Mouse (Mus musculus) lung, embryonic 15.5 days (tissue): ENCODE data around the gene Adm2. TPM values are rescaled to one million over a fixed set of nuclear protein-coding genes. Genes with fewer than 3 reads are reported as not detected.

Source experiments
- ATAC-seq: fragments of 200-750 bp; cut with Nextera tagmentation; 2 replicates; pipeline ENCODE4 v1.8.0; 2017; ENCODE audit warnings: moderate number of reproducible peaks, borderline replicate concordance; ENCODE audit not compliant: low FRiP score, low TSS enrichment; ENCODE audit errors: extremely low read depth
- H3K27ac ChIP-seq: fragments of 300-500 bp; sonication (generic); 2 replicates; pipeline ENCODE4 v1.5.1; 2015; ENCODE audit warnings: moderate library complexity, mild to moderate bottlenecking, inconsistent platforms
- H3K27me3 ChIP-seq: fragments of 300-500 bp; sonication (generic); 2 replicates; pipeline ENCODE4 v1.6.1; 2015; ENCODE audit warnings: inconsistent platforms
- H3K36me3 ChIP-seq: fragments of 300-500 bp; sonication (generic); 2 replicates; pipeline ENCODE4 v1.6.1; 2015; ENCODE audit warnings: inconsistent platforms
- H3K4me1 ChIP-seq: fragments of 300-500 bp; sonication (generic); 2 replicates; pipeline ENCODE4 v1.6.1; 2015; ENCODE audit warnings: inconsistent platforms
- H3K4me2 ChIP-seq: fragments of 300-500 bp; sonication (generic); 2 replicates; pipeline ENCODE4 v1.6.1; 2015; ENCODE audit warnings: inconsistent platforms, mild to moderate bottlenecking, moderate library complexity
- H3K4me3 ChIP-seq: fragments of 300-500 bp; sonication (generic); 2 replicates; pipeline ENCODE4 v1.5.1; 2015; ENCODE audit warnings: mild to moderate bottlenecking, inconsistent platforms
- H3K9ac ChIP-seq: fragments of 300-500 bp; sonication (generic); 2 replicates; pipeline ENCODE4 v1.6.1; 2015; ENCODE audit warnings: inconsistent platforms
- H3K9me3 ChIP-seq: fragments of 300-500 bp; sonication (generic); 2 replicates; pipeline ENCODE4 v1.6.1; 2016; ENCODE audit warnings: inconsistent platforms
- WGBS: fragments of 180-500 bp; shearing (Covaris S2); methylation state at CpG from one replicate; pipeline ENCODE4 v1.1.7; 2015; 5-methylcytosine and 5-hydroxymethylcytosine counted together
- polyA plus RNA-seq: library from polyadenylated mRNA; unstranded; fragments of >200 nt; fragmentation: Nextera tagmentation; extraction: Ambion mirVana; gene quantifications from 2 replicates; pipeline ENCODE4 v1.2.1, GENCODE M21; 2015

The Adm2 gene
- polyA plus RNA-seq, 1 experiment from 2014 or later = 0.45 TPM

DNA sequence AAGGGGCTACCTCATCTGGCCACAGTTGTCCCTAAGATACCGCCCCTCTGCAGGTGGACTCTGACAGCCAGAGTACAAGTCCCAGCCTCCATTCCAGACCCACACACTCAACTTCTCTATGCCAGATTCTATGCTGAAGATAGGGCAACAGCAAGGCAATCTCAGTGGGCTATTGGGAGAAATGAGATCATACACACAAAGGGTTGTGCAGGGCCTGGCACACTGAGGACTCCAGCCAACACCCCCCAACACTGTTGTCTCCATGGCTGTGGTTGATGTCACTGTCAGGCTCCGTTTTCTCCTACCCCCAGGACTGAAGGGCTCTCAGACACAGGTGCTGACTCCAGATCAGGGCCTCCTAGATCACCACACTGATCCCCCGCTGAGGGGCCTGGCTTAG lies 8.4 kb upstream of the Adm2 start:
- H3K9ac ChIP-seq = peak overlapping the region; percentile 94
- H3K4me3 ChIP-seq = peak overlapping the region; percentile 99
- peak overlapping the region; percentile 65 for H3K4me2 ChIP-seq
- H3K27me3 ChIP-seq = no peaks in the 10 kb centered on the region
- H3K4me1 ChIP-seq = peaks cover 27% of the 10 kb centered on the region
- no peak; the same call in 1 of the 2 replicates for ATAC-seq
- WGBS = 36% methylated on average over 3 of the region's 3 CpGs
- H3K27ac ChIP-seq = no peak overlapping the region
- H3K9me3 ChIP-seq = no peaks in the 10 kb centered on the region
- H3K36me3 ChIP-seq = no peaks in the 10 kb centered on the region

DNA sequence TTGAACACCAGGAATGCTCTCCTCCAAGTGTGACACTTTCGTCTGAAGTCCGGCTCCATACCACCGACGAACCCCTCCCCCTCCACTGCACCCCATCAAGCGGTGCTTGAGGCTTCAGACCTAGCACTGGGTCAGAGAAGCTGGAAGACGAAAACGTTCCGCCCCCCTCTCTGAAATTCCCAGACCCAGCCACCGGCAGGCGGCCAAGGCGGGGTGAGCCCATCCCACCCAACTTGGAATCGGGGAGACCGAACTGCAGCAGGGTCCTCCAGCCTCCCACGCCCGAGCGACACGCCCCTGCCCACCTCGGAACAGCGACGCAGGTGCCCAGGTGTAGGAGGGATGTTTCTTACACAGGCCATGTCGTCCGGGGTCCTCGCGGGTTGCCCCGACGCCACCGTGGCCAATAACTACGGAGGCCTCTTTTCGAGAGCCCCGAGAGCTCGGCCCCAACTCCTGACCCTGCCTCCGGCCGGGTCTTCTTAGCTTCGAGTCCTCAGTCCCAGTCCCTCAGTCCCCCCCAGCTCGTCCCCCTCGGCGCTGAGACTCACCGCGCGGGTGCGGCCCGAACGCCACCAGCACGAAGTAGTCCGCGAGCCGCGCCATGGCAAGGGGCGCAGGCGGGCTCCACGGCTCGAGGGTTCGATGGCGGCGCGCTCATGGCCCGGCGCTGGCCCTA lies 7.9 kb upstream of the Adm2 start:
- peak; percentile 39 for ATAC-seq
- Histone ChIP-seq H3K9me3 (no peaks in the 10 kb centered on the region), H3K27ac (peak overlapping the region; percentile 42; the same call in 1 of the 2 replicates), H3K36me3 (no peaks in the 10 kb centered on the region), H3K4me2 (peak overlapping the region; percentile 65), H3K9ac (peak overlapping the region; percentile 94), H3K4me1 (peaks cover 27% of the 10 kb centered on the region), H3K4me3 (peak overlapping the region; percentile 99), H3K27me3 (no peaks in the 10 kb centered on the region)
- WGBS = under 1% methylated on average over 58 of the region's 58 CpGs

DNA sequence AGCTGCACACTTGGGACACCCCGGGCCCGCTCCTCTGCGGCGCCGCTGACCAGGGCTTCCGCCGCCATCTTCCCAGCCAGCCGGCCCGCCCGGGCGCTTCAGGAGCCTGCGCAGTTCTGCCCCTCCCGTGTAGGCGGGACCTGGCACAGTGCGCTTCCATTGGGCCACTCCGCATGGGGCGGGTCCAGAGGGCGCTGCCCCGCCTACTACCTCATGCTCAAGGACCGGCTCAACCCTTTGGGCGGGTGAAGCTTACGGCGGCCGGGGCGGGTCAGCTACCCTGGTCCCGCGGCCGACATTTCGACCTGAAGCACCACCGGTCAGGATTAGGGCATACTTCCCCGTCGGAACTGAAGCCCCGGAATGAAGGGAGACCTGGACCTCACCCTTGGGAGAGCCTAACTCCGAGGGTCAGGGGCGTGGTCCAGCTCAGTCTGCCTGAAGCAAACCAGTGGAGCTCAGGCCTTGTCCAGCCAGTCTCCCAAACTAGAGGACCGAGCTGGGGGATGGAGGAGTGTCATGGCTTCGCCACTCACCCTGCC lies 7.3 kb upstream of the Adm2 start, which contains the start of gene Sbf1:
TSS of gene Sbf1 (minus strand) at position 122 of the 542 bp plus-strand sequence.
- WGBS = under 1% methylated on average over 37 of the region's 37 CpGs
- peak; percentile 100 for ATAC-seq
- no peaks in the 10 kb centered on the region for H3K9me3 ChIP-seq
- peak within 1 kb of the TSS; percentile 74 for H3K4me2 ChIP-seq
- peak within 1 kb of the TSS; percentile 99 for H3K4me3 ChIP-seq
- peak within 1 kb of the TSS; percentile 94 for H3K9ac ChIP-seq
- H3K27me3 ChIP-seq = no peaks in the 10 kb centered on the region
- peak within 1 kb of the TSS; percentile 42; the same call in 1 of the 2 replicates for H3K27ac ChIP-seq
- peaks cover 27% of the 10 kb centered on the region for H3K4me1 ChIP-seq
- H3K36me3 ChIP-seq = no peaks in the 10 kb centered on the region

DNA sequence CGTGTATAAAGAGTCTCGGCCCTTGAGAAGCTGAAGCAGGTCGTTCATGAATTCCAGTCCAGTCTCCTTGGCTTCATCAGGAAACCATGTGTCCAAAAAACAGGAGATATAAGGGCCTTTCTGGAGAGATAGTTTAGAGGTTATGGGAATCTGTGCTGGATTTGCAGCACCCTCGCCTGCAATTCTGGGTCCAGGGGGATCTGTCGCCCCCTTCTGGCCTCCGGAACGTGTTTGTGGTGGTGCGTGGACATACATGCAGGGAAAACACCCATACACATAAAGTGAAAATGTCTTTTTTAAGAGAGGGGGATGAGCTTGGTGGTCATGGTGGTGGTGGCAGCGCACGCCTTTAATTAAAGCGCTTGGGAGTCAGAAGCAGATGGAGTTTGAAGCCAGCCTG lies 6.4 kb upstream of the Adm2 start:
- WGBS = 58% methylated on average over 11 of the region's 11 CpGs

DNA sequence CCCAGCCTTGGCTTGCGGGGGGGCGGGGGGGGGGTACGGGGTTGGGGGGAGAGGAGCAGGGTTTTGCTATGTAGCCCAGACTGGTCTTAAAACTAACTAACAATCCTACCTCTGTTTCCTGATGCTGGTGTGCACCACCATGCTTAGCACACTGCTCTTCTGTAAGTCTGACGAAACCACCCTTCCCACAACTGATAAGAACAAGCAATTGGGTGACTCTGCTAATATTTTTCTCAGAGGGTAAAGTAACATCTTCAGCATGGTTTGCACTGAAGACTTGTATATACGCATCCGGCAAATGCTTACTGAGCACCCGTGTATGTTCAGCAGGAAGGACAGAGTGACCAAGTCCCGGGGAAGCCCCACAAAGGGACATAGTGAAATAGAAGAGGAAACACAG lies 1.3 kb upstream of the Adm2 start:
- Histone ChIP-seq H3K27ac (no peak overlapping the region), H3K9me3 (no peaks in the 10 kb centered on the region), H3K36me3 (no peaks in the 10 kb centered on the region), H3K4me2 (no peak overlapping the region), H3K4me3 (no peak overlapping the region), H3K9ac (no peak overlapping the region), H3K4me1 (peaks cover 7% of the 10 kb centered on the region), H3K27me3 (peaks cover 12% of the 10 kb centered on the region; the same call in 1 of the 2 replicates)
- WGBS = 70% methylated on average over 8 of the region's 8 CpGs
- ATAC-seq = no peak

More for the DNA sequence above, 6.4 kb upstream of the Adm2 start:
- H3K4me3 ChIP-seq = peak overlapping the region; percentile 99; the same call in 1 of the 2 replicates
- ATAC-seq = no peak
- no peak overlapping the region for H3K9ac ChIP-seq
- no peak overlapping the region for H3K27ac ChIP-seq
- no peaks in the 10 kb centered on the region for H3K27me3 ChIP-seq
- peak overlapping the region; percentile 74; the same call in 1 of the 2 replicates for H3K4me2 ChIP-seq
- H3K4me1 ChIP-seq = peaks cover 21% of the 10 kb centered on the region
- no peaks in the 10 kb centered on the region for H3K9me3 ChIP-seq
- H3K36me3 ChIP-seq = no peaks in the 10 kb centered on the region

DNA sequence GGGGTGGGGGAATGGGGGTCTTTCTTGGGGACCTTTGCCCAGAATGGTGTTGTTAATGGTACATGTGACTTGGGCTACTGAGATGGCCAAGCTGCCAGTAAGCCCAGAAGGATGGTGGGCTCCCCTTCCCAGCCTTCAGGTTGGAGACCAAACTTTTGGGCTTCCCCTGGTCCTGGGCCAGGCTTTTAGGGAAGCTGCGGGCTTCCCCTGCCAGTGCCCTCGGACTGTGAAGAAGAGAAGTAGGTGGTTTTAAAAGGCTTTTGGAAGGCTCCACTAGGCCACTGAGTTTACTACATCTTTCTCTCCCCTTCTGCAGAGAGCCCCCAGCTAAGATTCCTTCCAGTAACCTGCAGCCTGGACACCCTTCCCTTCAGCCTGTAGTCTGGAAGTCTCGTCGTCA lies 1.1 kb downstream of the Adm2 start:
- no peaks in the 10 kb centered on the region for H3K9me3 ChIP-seq
- no peak overlapping the region for H3K27ac ChIP-seq
- WGBS = 85% methylated on average over 4 of the region's 4 CpGs
- H3K36me3 ChIP-seq = no peaks in the 10 kb centered on the region
- H3K4me3 ChIP-seq = no peak overlapping the region
- H3K27me3 ChIP-seq = peaks cover 12% of the 10 kb centered on the region; the same call in 1 of the 2 replicates
- H3K4me1 ChIP-seq = peaks cover 7% of the 10 kb centered on the region
- H3K9ac ChIP-seq = no peak overlapping the region
- no peak for ATAC-seq
- H3K4me2 ChIP-seq = peak overlapping the region; percentile 54; the same call in 1 of the 2 replicates

DNA sequence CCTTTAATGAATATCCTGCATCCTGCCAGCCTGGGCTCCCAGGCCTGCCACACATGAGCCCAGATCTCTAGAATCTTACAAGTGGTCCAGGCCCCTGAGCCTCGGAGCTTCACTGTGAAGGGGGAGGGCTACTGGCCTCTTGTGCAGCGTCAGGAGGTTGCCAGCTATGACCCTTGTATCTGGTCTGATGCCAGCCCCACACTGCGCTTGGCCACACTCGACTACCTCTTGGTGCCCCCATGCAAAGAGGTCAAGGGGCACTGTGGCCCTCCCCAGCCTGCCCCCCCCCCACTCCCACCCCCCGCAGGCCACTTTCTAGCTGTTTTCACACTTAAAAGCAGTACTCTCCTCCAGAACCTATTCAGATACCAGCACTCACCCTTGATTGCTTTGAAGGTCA lies 3.9 kb downstream of the Adm2 start:
- Histone ChIP-seq H3K27ac (no peak overlapping the region), H3K9ac (no peak overlapping the region), H3K4me1 (peaks cover 7% of the 10 kb centered on the region), H3K9me3 (no peaks in the 10 kb centered on the region), H3K27me3 (peaks cover 12% of the 10 kb centered on the region; the same call in 1 of the 2 replicates), H3K36me3 (no peaks in the 10 kb centered on the region), H3K4me3 (no peak overlapping the region), H3K4me2 (no peak overlapping the region)
- 50% methylated on average over 5 of the region's 5 CpGs for WGBS
- ATAC-seq = no peak

DNA sequence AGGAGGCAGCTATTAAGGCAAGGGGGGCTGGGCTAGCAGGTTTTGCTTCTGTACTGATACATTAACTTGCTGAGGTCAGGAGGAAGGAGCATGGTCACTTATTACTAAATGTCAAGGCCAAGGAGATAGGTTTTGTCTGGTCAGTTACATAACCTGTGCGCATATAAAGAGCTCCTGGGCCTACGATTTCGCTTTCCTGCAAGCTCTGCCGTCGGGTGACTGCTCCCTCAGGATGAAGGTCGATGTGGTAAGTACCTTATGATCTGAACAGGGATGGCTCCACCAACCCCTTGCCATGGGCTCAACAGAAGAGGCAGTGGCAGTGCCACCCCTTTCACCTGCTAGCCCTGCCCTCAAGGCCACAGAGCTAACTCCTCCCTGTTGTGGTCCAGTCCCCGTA lies 11.8 kb downstream of the Adm2 start, which contains the start of gene Miox:
TSS of gene Miox (plus strand) at position 128 of the 400 bp plus-strand sequence.
- Histone ChIP-seq H3K4me2 (no peak within 1 kb of the TSS), H3K9me3 (no peaks in the 10 kb centered on the region), H3K36me3 (no peaks in the 10 kb centered on the region), H3K9ac (no peak within 1 kb of the TSS), H3K27ac (no peak within 1 kb of the TSS), H3K27me3 (no peaks in the 10 kb centered on the region), H3K4me3 (no peak within 1 kb of the TSS), H3K4me1 (no peaks in the 10 kb centered on the region)
- ATAC-seq = no peak
- 78% methylated on average over 7 of the region's 7 CpGs for WGBS

DNA sequence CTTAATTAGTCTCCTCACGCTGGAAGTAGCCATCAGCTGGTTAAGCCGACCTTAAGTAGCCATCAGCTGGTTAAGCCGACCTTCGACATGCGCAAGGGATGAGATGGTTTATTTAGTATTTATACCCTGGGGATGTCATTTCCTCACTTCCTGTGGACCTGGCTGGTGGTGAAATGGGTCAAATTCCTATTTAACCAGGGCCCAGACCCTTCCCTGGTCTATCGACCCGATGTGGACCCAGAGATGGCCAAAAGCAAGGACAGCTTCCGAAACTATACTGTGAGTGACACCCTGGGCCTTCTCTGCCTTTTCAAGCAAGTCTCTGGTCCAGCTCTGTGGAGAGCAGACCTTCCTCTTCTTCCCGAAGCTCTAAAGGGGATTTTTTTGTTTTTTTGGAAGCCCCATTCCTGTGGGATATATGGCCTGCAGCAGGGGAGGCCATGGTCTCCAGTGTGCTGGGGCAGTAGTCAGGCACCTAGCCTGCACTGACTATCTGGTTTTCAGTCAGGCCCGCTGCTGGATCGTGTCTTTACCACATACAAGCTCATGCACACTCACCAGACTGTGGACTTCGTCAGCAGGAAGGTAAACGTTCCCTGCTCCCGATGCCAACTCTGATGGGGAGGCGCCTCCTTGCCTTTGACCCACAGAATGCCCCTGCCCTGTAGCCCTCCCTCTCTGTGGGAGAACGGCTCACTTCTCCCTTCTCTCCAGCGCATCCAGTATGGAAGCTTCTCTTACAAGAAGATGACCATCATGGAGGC lies 12.4 kb downstream of the Adm2 start:
- Histone ChIP-seq H3K36me3 (no peaks in the 10 kb centered on the region), H3K4me3 (no peak overlapping the region), H3K9me3 (no peaks in the 10 kb centered on the region), H3K4me2 (no peak overlapping the region), H3K9ac (no peak overlapping the region), H3K27ac (no peak overlapping the region), H3K27me3 (no peaks in the 10 kb centered on the region), H3K4me1 (no peaks in the 10 kb centered on the region)
- 72% methylated on average over 17 of the region's 17 CpGs for WGBS
- ATAC-seq = no peak

DNA sequence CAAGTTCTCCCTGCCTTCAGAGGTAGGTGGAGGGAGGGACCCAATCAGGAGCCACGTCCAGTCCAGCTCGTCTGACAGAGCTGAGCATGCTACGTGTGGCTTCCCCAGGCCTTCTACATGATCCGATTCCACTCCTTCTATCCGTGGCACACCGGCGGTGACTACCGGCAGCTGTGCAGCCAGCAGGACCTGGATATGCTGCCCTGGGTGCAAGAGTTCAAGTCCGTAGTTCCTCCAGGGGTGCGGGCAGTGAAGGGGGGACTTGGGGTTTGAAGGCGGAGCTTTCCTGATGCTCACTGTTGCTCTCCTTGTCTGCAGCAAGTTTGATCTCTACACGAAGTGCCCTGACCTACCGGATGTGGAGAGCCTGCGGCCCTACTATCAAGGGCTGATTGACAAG lies 13.9 kb downstream of the Adm2 start:
- ATAC-seq = no peak
- H3K27ac ChIP-seq = no peak overlapping the region
- no peaks in the 10 kb centered on the region for H3K27me3 ChIP-seq
- 77% methylated on average over 14 of the region's 14 CpGs for WGBS
- H3K9me3 ChIP-seq = no peaks in the 10 kb centered on the region
- H3K4me3 ChIP-seq = no peak overlapping the region
- no peak overlapping the region for H3K9ac ChIP-seq
- H3K36me3 ChIP-seq = no peaks in the 10 kb centered on the region
- no peaks in the 10 kb centered on the region for H3K4me1 ChIP-seq
- H3K4me2 ChIP-seq = no peak overlapping the region

DNA sequence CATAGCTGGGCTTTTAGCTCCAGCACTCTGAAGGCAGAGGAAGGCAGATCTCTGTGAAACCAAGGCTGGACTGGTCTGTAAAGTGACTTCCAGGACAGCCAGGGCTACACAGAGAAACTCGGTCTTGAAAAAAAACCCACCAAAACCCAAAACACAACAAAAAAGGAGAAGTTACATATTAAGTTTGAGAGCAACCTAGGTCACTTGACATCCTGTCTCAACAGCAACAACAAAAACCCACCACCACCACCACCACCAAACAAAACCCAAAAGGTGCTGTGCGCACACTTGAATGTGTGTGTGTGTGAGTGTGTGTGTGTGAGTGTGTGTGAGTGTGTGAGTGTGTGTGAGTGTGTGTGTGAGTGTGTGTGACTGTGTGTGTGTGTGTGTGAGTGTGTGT lies 17.2 kb downstream of the Adm2 start:
- 80% methylated on average over 2 of the region's 2 CpGs for WGBS
- no peaks in the 10 kb centered on the region for H3K36me3 ChIP-seq
- H3K27ac ChIP-seq = no peak overlapping the region
- no peaks in the 10 kb centered on the region for H3K27me3 ChIP-seq
- H3K4me3 ChIP-seq = no peak overlapping the region
- H3K4me2 ChIP-seq = no peak overlapping the region
- H3K4me1 ChIP-seq = no peaks in the 10 kb centered on the region
- H3K9ac ChIP-seq = no peak overlapping the region
- ATAC-seq = no peak
- no peaks in the 10 kb centered on the region for H3K9me3 ChIP-seq

DNA sequence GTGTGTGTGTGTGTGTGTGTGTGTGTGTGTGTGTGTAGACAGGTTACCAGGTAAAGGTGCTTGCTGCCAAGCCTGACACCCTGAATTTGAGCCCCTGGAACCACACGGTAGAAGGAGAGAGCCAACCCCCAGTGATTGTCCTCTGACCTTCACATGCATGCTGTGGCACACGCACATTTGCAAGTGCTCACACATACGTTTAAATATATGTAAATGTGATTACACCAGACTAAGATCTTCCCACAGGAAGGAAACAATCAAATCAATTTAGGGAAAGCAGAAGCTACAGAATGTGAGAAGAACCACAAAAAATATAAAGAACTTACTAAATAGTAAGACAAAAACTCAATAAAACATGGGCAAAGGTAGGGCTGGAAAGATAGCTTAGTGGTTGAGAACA lies 17.6 kb downstream of the Adm2 start:
- H3K9me3 ChIP-seq = no peaks in the 10 kb centered on the region
- no peak overlapping the region for H3K4me2 ChIP-seq
- no peaks in the 10 kb centered on the region for H3K4me1 ChIP-seq
- ATAC-seq = no peak
- 82% methylated on average over 3 of the region's 3 CpGs for WGBS
- H3K9ac ChIP-seq = no peak overlapping the region
- no peaks in the 10 kb centered on the region for H3K27me3 ChIP-seq
- H3K36me3 ChIP-seq = no peaks in the 10 kb centered on the region
- H3K4me3 ChIP-seq = no peak overlapping the region
- H3K27ac ChIP-seq = no peak overlapping the region
